Mouse (Mus musculus) thymus, postnatal 0 days (tissue): ENCODE measurements around the gene Src. TPM values are rescaled to one million over a fixed set of nuclear protein-coding genes. Genes with fewer than 3 reads are reported as not detected.

Experiments
- polyA plus RNA-seq: library from polyadenylated mRNA; unstranded; fragments of >200 nt; fragmentation: Nextera tagmentation; extraction: Ambion mirVana; gene quantifications from 2 replicates; pipeline ENCODE4 v1.2.1, GENCODE M21; 2015

Src gene
- polyA plus RNA-seq, 1 experiment from 2014 or later = 5.3 TPM

Other genes with a start within 250 kb of the Src start
- 36.5 and 40.7 TPM in 2 replicates for gene Rbl1, start 213.9 kb upstream of the Src start, polyA plus RNA-seq
- gene Rpn2, start 139.4 kb upstream of the Src start, polyA plus RNA-seq = 160 and 169 TPM in 2 replicates
- gene Mroh8, start 138.9 kb upstream of the Src start, polyA plus RNA-seq = 0.36 and 0.49 TPM in 2 replicates
- gene Ghrh, start 70.9 kb upstream of the Src start, polyA plus RNA-seq = 0.72 TPM in 1 of 2 replicates, not detected in the other
- 63.8 and 73.4 TPM in 2 replicates for gene Manbal, start 50.9 kb upstream of the Src start, polyA plus RNA-seq
- 4.4 TPM in 2 replicates for gene Nnat, start 141.6 kb downstream of the Src start, polyA plus RNA-seq
- gene Blcap, start 152.8 kb downstream of the Src start, polyA plus RNA-seq = 27.8 and 28.6 TPM in 2 replicates